Mouse (Mus musculus) gastrocnemius, postnatal 25 days (tissue): ENCODE data around the gene Vash2. TPM values are rescaled to one million over a fixed set of nuclear protein-coding genes. Genes with fewer than 3 reads are reported as not detected.

Experiments
- DNase-seq: peaks from one replicate; pipeline ENCODE4 v3.0.0; 2022
- total RNA-seq, 2 experiments: library from RNA; stranded (reverse); gene quantifications; 1 replicate in 1 of 2; 2 replicates in 1 of 2; pipeline ENCODE4 v1.2.3; 2021

Vash2 gene
- total RNA-seq, 2 experiments from 2014 or later: 0.59 to 1.7 TPM

GRCm38 (mm10) chr1:190976887-190977573 is 2.1 kb downstream of the Vash2 start:
- peak; percentile 28 for DNase-seq

DNA sequence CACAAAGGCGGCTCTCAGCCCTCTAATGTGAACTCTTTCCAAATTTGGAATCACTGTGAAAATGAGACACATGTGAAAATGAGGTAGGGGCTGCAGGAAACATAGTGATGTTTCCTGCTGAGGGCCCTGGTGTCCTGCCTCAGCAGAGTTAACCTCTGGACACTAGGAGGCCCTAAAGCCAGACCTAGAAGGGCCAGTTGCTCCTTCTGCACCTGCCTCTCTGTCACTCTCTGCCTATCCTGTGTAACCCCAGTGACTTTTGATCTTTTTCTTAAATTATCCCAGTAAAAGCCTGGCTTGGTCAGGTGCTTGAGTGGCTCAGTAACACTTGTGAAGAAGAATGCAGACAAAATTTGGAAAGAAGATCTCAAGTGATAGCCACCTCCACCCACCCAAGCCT is 4.3 kb downstream of the Vash2 start:
- no peak for DNase-seq

- DNase-seq: no peak
Observed at GRCm38 (mm10) chr1:190974191-190974590, 4.9 kb downstream of the Vash2 start.

GRCm38 (mm10) chr1:190972612-190973192 is 6.4 kb downstream of the Vash2 start:
- peak; percentile 75 for DNase-seq

GRCm38 (mm10) chr1:190971708-190972610 is 7.1 kb downstream of the Vash2 start:
- DNase-seq: no peak

- no peak for DNase-seq
Observed at GRCm38 (mm10) chr1:190968010-190968409, 11.1 kb downstream of the Vash2 start.

- DNase-seq: no peak
Observed at GRCm38 (mm10) chr1:190964992-190965780, 13.9 kb downstream of the Vash2 start.

GRCm38 (mm10) chr1:190962760-190963159 is 16.3 kb downstream of the Vash2 start:
- DNase-seq: no peak

DNA sequence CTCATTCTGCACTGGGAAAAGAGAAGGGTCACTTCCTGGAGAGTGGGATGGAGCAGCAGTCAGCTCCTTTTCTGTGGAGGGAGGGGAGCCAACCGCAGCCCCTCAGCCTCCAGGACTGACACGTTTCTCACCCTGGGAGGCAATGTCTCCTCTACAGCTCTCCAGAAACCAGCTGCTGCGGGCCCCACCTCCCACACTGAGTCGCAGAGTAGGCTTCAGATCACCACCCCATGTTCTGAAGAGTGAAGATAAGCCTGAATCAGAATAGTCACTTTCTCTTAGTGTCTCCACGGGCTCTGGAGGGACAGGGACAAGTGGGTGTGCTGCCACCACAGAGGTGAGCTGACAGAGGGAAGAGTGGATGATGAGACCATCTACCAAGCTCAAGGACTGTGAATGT is 20.3 kb downstream of the Vash2 start:
- no peak for DNase-seq

GRCm38 (mm10) chr1:190953009-190953408 is 26.1 kb downstream of the Vash2 start:
- no peak for DNase-seq

DNA sequence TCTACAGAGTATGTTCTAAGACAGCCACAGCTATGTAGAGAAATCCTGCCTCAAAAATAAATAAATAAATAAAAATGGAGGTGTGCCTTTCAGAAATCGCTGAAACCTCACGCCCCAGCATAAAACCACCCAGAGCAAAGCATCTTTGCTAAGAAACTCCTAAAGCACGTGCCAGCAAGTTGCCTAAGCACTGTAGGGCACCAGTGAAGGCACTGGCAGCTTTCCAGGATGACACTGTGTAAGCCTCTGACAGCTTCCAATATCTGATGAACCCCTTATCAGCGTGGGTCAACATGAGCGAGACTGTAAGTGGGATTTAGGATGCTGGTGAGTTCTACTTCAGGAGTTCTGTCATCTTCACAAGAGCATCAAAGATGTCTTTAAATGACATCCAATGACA is 28.1 kb downstream of the Vash2 start:
- DNase-seq: no peak

DNA sequence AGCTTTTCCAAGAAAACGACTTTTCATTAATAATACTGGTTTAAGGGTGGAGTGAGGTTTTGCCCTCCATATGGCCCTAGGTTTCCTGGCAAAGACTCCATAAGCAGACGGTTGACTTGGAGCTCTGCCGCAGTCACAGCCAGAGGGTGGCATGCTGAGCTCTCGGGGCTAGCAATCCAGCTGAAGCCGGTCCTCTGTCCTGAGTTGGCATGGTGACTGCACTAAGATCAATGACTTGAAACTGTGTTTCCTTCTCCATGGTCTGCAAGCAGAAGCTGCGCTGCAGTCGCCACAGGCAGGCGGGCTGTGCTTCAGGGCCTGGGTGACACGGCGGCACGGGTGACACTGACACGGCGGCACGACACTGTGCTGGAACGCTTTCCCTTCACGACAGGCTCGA is 30.2 kb downstream of the Vash2 start:
- no peak for DNase-seq

DNA sequence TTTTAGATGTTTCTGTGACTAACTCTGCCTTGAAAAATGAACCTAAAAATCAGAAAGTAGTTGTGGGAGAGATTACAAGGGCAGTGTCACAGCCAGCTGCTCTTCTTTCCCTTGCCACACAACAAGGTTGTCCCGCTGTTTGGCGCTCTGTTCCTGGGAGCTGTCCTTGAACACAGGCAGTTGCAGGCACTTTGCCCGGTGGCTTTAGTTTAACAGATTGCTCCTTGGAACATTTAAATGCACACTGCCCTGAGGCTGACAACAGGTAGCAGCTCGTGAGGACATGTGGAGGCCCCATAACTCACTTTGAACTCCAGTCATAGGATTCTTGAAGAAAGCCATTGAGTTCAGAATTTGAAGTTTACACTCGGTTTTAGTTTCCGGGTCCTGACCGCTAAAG is 30.7 kb downstream of the Vash2 start:
- DNase-seq: no peak

DNA sequence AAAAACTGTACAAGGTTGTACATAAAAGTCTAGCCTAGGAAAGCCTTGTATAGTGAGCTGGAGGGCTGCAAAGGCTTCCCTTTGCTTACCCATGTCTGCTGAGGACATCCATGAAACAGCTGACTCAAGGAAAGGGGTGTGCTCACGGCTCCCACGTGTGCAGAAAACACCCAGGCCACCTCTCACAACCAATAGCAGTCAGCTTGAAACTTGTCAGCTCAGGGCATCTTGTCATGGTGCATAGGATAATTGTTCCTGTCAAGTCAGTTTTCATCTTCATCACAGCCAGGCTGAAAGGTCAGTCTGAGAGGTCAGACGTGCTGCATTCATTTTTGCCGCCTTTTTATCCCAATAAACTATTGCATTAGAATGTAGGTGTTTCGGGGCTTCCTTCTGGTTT is 31.1 kb downstream of the Vash2 start:
- no peak for DNase-seq

DNA sequence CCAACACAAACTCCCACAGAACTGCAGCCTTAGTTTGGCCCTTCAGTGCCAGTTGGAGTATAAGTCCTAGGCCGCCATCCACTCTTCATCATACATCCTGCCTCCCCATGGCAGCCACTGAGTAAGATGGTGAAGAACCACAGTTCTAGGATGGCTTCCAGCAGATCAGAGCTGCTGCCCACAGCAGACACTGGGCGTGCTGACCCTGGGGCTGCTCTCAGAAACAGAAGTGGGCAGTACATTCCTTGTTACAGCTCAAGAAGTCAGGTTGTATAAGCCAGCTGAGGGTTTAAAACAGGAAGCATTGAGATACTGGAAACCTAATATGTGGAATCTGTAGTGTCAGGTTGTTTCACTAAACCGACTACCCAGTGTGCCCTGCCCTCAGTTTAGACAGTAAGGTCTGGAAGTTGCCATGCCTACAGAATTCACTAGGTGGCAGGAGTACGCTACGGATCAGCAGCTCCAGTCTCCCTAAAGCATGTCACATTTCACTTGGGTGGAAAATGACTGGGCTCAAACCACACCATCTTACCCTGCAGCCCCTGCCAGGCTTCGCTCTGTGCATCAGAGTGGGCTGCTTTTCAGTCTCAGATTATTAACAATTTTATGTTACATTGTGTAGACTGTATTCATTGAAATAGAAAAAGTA is 34.9 kb downstream of the Vash2 start:
- peak; percentile 65 for DNase-seq

- no peak for DNase-seq
Observed at GRCm38 (mm10) chr1:190939803-190940202, 39.3 kb downstream of the Vash2 start.

- DNase-seq: no peak
Observed at GRCm38 (mm10) chr1:190930181-190930580, 48.9 kb downstream of the Vash2 start.

DNA sequence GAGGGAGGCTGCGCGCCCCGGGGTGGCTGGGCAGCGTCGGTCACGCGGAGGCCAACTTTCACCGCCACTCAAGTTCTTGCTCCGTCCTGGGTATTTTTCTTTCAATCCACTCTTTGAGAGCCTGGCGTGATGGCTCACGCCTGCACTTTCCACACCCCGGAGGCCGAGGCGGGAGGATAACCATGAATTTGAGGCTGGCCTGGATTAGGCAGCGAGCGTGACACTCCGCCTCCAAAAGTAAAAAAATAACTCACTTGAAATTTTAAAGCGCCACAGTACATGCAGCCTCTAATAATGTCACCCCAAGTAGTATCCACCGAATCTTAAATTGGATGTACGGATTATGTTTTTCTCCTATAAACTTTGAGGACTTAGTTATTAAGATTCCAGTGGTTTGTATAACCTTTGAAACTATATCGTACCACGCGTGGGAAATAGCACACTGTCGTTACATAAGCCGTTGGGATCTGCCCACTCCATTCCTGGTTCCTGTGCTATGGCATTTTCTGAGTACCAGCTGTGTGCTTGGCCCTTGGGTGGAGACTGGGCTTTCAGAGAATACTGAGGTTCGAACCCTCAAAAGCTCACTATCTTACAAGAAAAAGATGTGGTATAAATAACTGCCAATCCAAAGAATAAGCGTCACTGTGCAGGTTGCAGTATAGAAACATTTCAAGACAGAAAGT is 49.9 kb downstream of the Vash2 start:
- DNase-seq: peak; percentile 45

- peak; percentile 97 for DNase-seq
Observed at GRCm38 (mm10) chr1:190928370-190929009, 50.6 kb downstream of the Vash2 start.

DNA sequence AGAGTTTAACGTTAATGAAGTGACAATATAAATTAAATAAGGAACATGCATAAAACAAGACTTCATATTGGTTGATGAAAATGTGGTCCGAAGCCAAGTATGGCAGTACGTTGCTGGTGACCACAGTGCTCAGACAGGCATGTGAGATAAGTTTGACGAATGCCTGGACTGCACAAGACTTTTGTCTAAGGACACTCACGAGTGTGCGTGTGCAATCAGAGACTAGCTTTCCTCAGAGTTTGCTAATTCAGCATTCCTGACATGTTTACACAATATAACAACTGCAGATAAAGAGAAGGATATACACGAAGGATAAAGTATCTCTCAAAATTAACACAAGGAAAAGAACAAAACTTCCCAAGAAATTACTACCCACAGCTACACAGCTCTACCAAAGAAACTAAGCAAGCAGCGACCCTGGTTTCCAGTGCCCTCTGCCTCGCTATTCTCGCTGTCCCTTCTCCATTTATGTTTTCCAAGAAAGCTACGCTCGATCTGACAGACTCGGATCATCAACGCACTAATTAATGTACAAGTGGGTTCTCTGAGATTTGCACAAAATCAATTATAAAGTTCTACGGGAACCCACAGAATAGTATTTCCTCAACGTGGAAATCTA is 51.2 kb downstream of the Vash2 start:
- DNase-seq: no peak
